Mouse (Mus musculus) T-helper 2 cell (primary cell): ENCODE results near the gene Abcb6.

ENCODE experiments used
- in situ Hi-C: fragments of 300-600 bp; cut with MboI, MseI; formaldehyde crosslinking; loops from one replicate; pipeline ENCODE4 v1.15.1; 2025; ENCODE audit warnings: high pct_unique_total_duplicates

Abcb6 gene

GRCm38 (mm10) chr1:75180105-75180590 lies at the start of gene Abcb6:
Abcb6 (minus strand) TSS chr1:75180392.
- in situ Hi-C loops, result no loop called here

- in situ Hi-C loops, result no loop called here
These were observed 49.0 kb upstream of the Abcb6 start for GRCm38 (mm10) chr1:75229158-75229557.

- in situ Hi-C loops, result no loop called here
These were observed 47.5 kb upstream of the Abcb6 start for GRCm38 (mm10) chr1:75227653-75228052.

- in situ Hi-C loops, result no loop called here
These were observed 45.9 kb upstream of the Abcb6 start for GRCm38 (mm10) chr1:75226138-75226537.

GRCm38 (mm10) chr1:75225473-75225872 lies 45.3 kb upstream of the Abcb6 start:
- in situ Hi-C loops, result no loop called here

GRCm38 (mm10) chr1:75223532-75223931 lies 43.3 kb upstream of the Abcb6 start:
- in situ Hi-C loops, result loop anchor here (25.0 kb wide), 1 partner anchor 986 kb away; the partner anchor contains the start of gene Arpc2

GRCm38 (mm10) chr1:75222926-75223325 lies 42.7 kb upstream of the Abcb6 start:
- in situ Hi-C loops, result loop anchor here (25.0 kb wide), 1 partner anchor 986 kb away; the partner anchor contains the start of gene Arpc2

- in situ Hi-C loops, result loop anchor here (25.0 kb wide), 1 partner anchor 984 kb away; the partner anchor contains the start of gene Arpc2
These were observed 41.3 kb upstream of the Abcb6 start for GRCm38 (mm10) chr1:75221538-75221937.

- in situ Hi-C loops, result loop anchor here (25.0 kb wide), 1 partner anchor 982 kb away; the partner anchor contains the start of gene Arpc2
These were observed 39.3 kb upstream of the Abcb6 start, which contains the start of gene Tuba4a for GRCm38 (mm10) chr1:75219531-75219930. Tuba4a (minus strand) TSS chr1:75219865.

- in situ Hi-C loops, result loop anchor here (25.0 kb wide), 1 partner anchor 982 kb away; the partner anchor contains the start of gene Arpc2
These were observed 38.9 kb upstream of the Abcb6 start for GRCm38 (mm10) chr1:75219078-75219477.

- in situ Hi-C loops, result loop anchor here (25.0 kb wide), 1 partner anchor 981 kb away; the partner anchor contains the start of gene Arpc2
These were observed 38.2 kb upstream of the Abcb6 start for GRCm38 (mm10) chr1:75218227-75219001.

- in situ Hi-C loops, result loop anchor here (25.0 kb wide), 1 partner anchor 981 kb away; the partner anchor contains the start of gene Arpc2
These were observed 37.7 kb upstream of the Abcb6 start for GRCm38 (mm10) chr1:75217893-75218226.

- in situ Hi-C loops, result loop anchor here (25.0 kb wide), 1 partner anchor 980 kb away; the partner anchor contains the start of gene Arpc2
These were observed 36.8 kb upstream of the Abcb6 start for GRCm38 (mm10) chr1:75216797-75217585.

- in situ Hi-C loops, result loop anchor here (25.0 kb wide), 1 partner anchor 978 kb away; the partner anchor contains the start of gene Arpc2
These were observed 35.6 kb upstream of the Abcb6 start for GRCm38 (mm10) chr1:75215785-75216184.

- in situ Hi-C loops, result loop anchor here (25.0 kb wide), 1 partner anchor 978 kb away; the partner anchor contains the start of gene Arpc2
These were observed 34.7 kb upstream of the Abcb6 start for GRCm38 (mm10) chr1:75214886-75215285.

GRCm38 (mm10) chr1:75214442-75214841 lies 34.2 kb upstream of the Abcb6 start:
- in situ Hi-C loops, result loop anchor here (25.0 kb wide), 1 partner anchor 977 kb away; the partner anchor contains the start of gene Arpc2

- in situ Hi-C loops, result loop anchor here (25.0 kb wide), 1 partner anchor 976 kb away; the partner anchor contains the start of gene Arpc2
These were observed 32.9 kb upstream of the Abcb6 start for GRCm38 (mm10) chr1:75213096-75213495.

GRCm38 (mm10) chr1:75212542-75212941 lies 32.4 kb upstream of the Abcb6 start:
- in situ Hi-C loops, result loop anchor here (25.0 kb wide), 1 partner anchor 975 kb away; the partner anchor contains the start of gene Arpc2

GRCm38 (mm10) chr1:75211141-75211708 lies 31.0 kb upstream of the Abcb6 start:
- in situ Hi-C loops, result loop anchor here (25.0 kb wide), 1 partner anchor 974 kb away; the partner anchor contains the start of gene Arpc2

- in situ Hi-C loops, result loop anchor here (25.0 kb wide), 1 partner anchor 973 kb away; the partner anchor contains the start of gene Arpc2
These were observed 30.2 kb upstream of the Abcb6 start, which contains the start of the genes Glb1l and Stk16 for GRCm38 (mm10) chr1:75210136-75211087. Glb1l (minus strand) TSS chr1:75210813. Stk16 (plus strand) TSS chr1:75210838.
